Mouse (Mus musculus): ENCODE data around the gene Aknad1. TPM values are rescaled to one million over a fixed set of nuclear protein-coding genes. Genes with fewer than 3 reads are reported as not detected.

The Aknad1 gene
- polyA plus RNA-seq, 1 experiment from 2014 or later, result not detected

GRCm38 (mm10) chr3:108727776-108728175, 11.7 kb upstream of the Aknad1 start:
- H3K9ac ChIP-seq, result no peak overlapping the region
- H3K4me1 ChIP-seq (replicated peaks; ENCODE audit: control insufficient read depth, insufficient read depth, low read length), result peaks cover 3% of the 10 kb centered on the region; the same call in 1 of the 2 replicates
- H3K27ac ChIP-seq, result no peak overlapping the region
- no peaks in the 10 kb centered on the region for H3K36me3 ChIP-seq (replicated peaks; ENCODE audit: control insufficient read depth, insufficient read depth)
- H3K27me3 ChIP-seq (ENCODE audit: control insufficient read depth, insufficient read depth, low read length), result no peaks in the 10 kb centered on the region
- ATAC-seq (ENCODE audit: low FRiP score), result no peak
- DNase-seq (ENCODE audit: low spot score), result no peak
- H3K9me3 ChIP-seq (ENCODE audit: control insufficient read depth, low read length), result no peaks in the 10 kb centered on the region
- H3K4me2 ChIP-seq (replicated peaks), result no peak overlapping the region
- no peak overlapping the region for H3K4me3 ChIP-seq (replicated peaks; ENCODE audit: low read length)
- WGBS, result 98% methylated on average over 3 of the region's 3 CpGs

GRCm38 (mm10) chr3:108730316-108730715, 9.1 kb upstream of the Aknad1 start:
- H3K4me3 ChIP-seq (replicated peaks; ENCODE audit: low read length), result no peak overlapping the region
- H3K27ac ChIP-seq, result no peak overlapping the region
- no peak overlapping the region for H3K9ac ChIP-seq
- H3K4me1 ChIP-seq (replicated peaks; ENCODE audit: control insufficient read depth, insufficient read depth, low read length), result no peaks in the 10 kb centered on the region
- no peaks in the 10 kb centered on the region for H3K27me3 ChIP-seq (ENCODE audit: control insufficient read depth, insufficient read depth, low read length)
- no peaks in the 10 kb centered on the region for H3K36me3 ChIP-seq (replicated peaks; ENCODE audit: control insufficient read depth, insufficient read depth)
- H3K4me2 ChIP-seq (replicated peaks), result no peak overlapping the region
- ATAC-seq (ENCODE audit: low FRiP score) (no peak), DNase-seq (ENCODE audit: low spot score) (no peak)
- H3K9me3 ChIP-seq (ENCODE audit: control insufficient read depth, low read length), result no peaks in the 10 kb centered on the region
- 48% methylated on average over 12 of the region's 12 CpGs for WGBS

- Histone ChIP-seq H3K9ac (no peak overlapping the region), H3K4me2 (replicated peaks) (no peak overlapping the region), H3K9me3 (ENCODE audit: control insufficient read depth, low read length) (no peaks in the 10 kb centered on the region), H3K4me1 (replicated peaks; ENCODE audit: control insufficient read depth, insufficient read depth, low read length) (no peaks in the 10 kb centered on the region), H3K27me3 (ENCODE audit: control insufficient read depth, insufficient read depth, low read length) (no peaks in the 10 kb centered on the region), H3K27ac (no peak overlapping the region), H3K36me3 (replicated peaks; ENCODE audit: control insufficient read depth, insufficient read depth) (no peaks in the 10 kb centered on the region), H3K4me3 (replicated peaks; ENCODE audit: low read length) (no peak overlapping the region)
- 92% methylated on average over 3 of the region's 3 CpGs for WGBS
- ATAC-seq (ENCODE audit: low FRiP score) (no peak), DNase-seq (ENCODE audit: low spot score) (no peak)
These were observed 1.7 kb upstream of the Aknad1 start for GRCm38 (mm10) chr3:108737761-108738160.

GRCm38 (mm10) chr3:108744060-108744459, 4.6 kb downstream of the Aknad1 start:
- Histone ChIP-seq H3K4me3 (replicated peaks; ENCODE audit: low read length) (no peak overlapping the region), H3K27me3 (ENCODE audit: control insufficient read depth, insufficient read depth, low read length) (no peaks in the 10 kb centered on the region), H3K4me1 (replicated peaks; ENCODE audit: control insufficient read depth, insufficient read depth, low read length) (no peaks in the 10 kb centered on the region), H3K4me2 (replicated peaks) (no peak overlapping the region), H3K9me3 (ENCODE audit: control insufficient read depth, low read length) (no peaks in the 10 kb centered on the region), H3K27ac (no peak overlapping the region), H3K9ac (no peak overlapping the region), H3K36me3 (replicated peaks; ENCODE audit: control insufficient read depth, insufficient read depth) (no peaks in the 10 kb centered on the region)
- DNase-seq (ENCODE audit: low spot score), result no peak
- 84% methylated on average over 4 of the region's 4 CpGs for WGBS
- no peak for ATAC-seq (ENCODE audit: low FRiP score)

- H3K4me2 ChIP-seq (replicated peaks), result no peak overlapping the region
- H3K4me1 ChIP-seq (replicated peaks; ENCODE audit: control insufficient read depth, insufficient read depth, low read length), result no peaks in the 10 kb centered on the region
- no peak for DNase-seq (ENCODE audit: low spot score)
- no peak overlapping the region for H3K4me3 ChIP-seq (replicated peaks; ENCODE audit: low read length)
- H3K9me3 ChIP-seq (ENCODE audit: control insufficient read depth, low read length), result no peaks in the 10 kb centered on the region
- H3K27ac ChIP-seq, result no peak overlapping the region
- no peak overlapping the region for H3K9ac ChIP-seq
- 81% methylated on average over 6 of the region's 6 CpGs for WGBS
- H3K27me3 ChIP-seq (ENCODE audit: control insufficient read depth, insufficient read depth, low read length), result no peaks in the 10 kb centered on the region
- ATAC-seq (ENCODE audit: low FRiP score), result no peak
- H3K36me3 ChIP-seq (replicated peaks; ENCODE audit: control insufficient read depth, insufficient read depth), result no peaks in the 10 kb centered on the region
These were observed 11.6 kb downstream of the Aknad1 start for GRCm38 (mm10) chr3:108751061-108751460.

- Histone ChIP-seq H3K27me3 (ENCODE audit: control insufficient read depth, insufficient read depth, low read length) (no peaks in the 10 kb centered on the region), H3K36me3 (replicated peaks; ENCODE audit: control insufficient read depth, insufficient read depth) (no peaks in the 10 kb centered on the region), H3K9ac (no peak overlapping the region), H3K4me1 (replicated peaks; ENCODE audit: control insufficient read depth, insufficient read depth, low read length) (no peaks in the 10 kb centered on the region), H3K9me3 (ENCODE audit: control insufficient read depth, low read length) (no peaks in the 10 kb centered on the region), H3K4me3 (replicated peaks; ENCODE audit: low read length) (no peak overlapping the region), H3K27ac (no peak overlapping the region), H3K4me2 (replicated peaks) (no peak overlapping the region)
- 91% methylated on average over 6 of the region's 6 CpGs for WGBS
- ATAC-seq (ENCODE audit: low FRiP score) (no peak), DNase-seq (ENCODE audit: low spot score) (no peak)
These were observed 12.2 kb downstream of the Aknad1 start for GRCm38 (mm10) chr3:108751691-108752090.

GRCm38 (mm10) chr3:108754541-108754940, 15.1 kb downstream of the Aknad1 start:
- ATAC-seq (ENCODE audit: low FRiP score) (no peak), DNase-seq (ENCODE audit: low spot score) (no peak)
- H3K4me2 ChIP-seq (replicated peaks), result no peak overlapping the region
- H3K9me3 ChIP-seq (ENCODE audit: control insufficient read depth, low read length), result no peaks in the 10 kb centered on the region
- no peaks in the 10 kb centered on the region for H3K4me1 ChIP-seq (replicated peaks; ENCODE audit: control insufficient read depth, insufficient read depth, low read length)
- no peak overlapping the region for H3K27ac ChIP-seq
- no peaks in the 10 kb centered on the region for H3K36me3 ChIP-seq (replicated peaks; ENCODE audit: control insufficient read depth, insufficient read depth)
- H3K9ac ChIP-seq, result no peak overlapping the region
- WGBS, result 100% methylated on average over 1 of the region's 1 CpGs
- no peak overlapping the region for H3K4me3 ChIP-seq (replicated peaks; ENCODE audit: low read length)
- H3K27me3 ChIP-seq (ENCODE audit: control insufficient read depth, insufficient read depth, low read length), result no peaks in the 10 kb centered on the region

GRCm38 (mm10) chr3:108755542-108755941, 16.1 kb downstream of the Aknad1 start:
- H3K9me3 ChIP-seq (ENCODE audit: control insufficient read depth, low read length), result no peaks in the 10 kb centered on the region
- no peak for ATAC-seq (ENCODE audit: low FRiP score)
- H3K27ac ChIP-seq, result no peak overlapping the region
- no peaks in the 10 kb centered on the region for H3K4me1 ChIP-seq (replicated peaks; ENCODE audit: control insufficient read depth, insufficient read depth, low read length)
- H3K4me3 ChIP-seq (replicated peaks; ENCODE audit: low read length), result no peak overlapping the region
- no peak for DNase-seq (ENCODE audit: low spot score)
- no peak overlapping the region for H3K9ac ChIP-seq
- H3K4me2 ChIP-seq (replicated peaks), result no peak overlapping the region
- no peaks in the 10 kb centered on the region for H3K27me3 ChIP-seq (ENCODE audit: control insufficient read depth, insufficient read depth, low read length)
- WGBS, result 94% methylated on average over 2 of the region's 2 CpGs
- no peaks in the 10 kb centered on the region for H3K36me3 ChIP-seq (replicated peaks; ENCODE audit: control insufficient read depth, insufficient read depth)

- Histone ChIP-seq H3K4me1 (replicated peaks; ENCODE audit: control insufficient read depth, insufficient read depth, low read length) (no peaks in the 10 kb centered on the region), H3K36me3 (replicated peaks; ENCODE audit: control insufficient read depth, insufficient read depth) (no peaks in the 10 kb centered on the region), H3K9me3 (ENCODE audit: control insufficient read depth, low read length) (no peaks in the 10 kb centered on the region), H3K9ac (no peak overlapping the region), H3K27ac (no peak overlapping the region), H3K4me3 (replicated peaks; ENCODE audit: low read length) (no peak overlapping the region), H3K27me3 (ENCODE audit: control insufficient read depth, insufficient read depth, low read length) (no peaks in the 10 kb centered on the region), H3K4me2 (replicated peaks) (no peak overlapping the region)
- ATAC-seq (ENCODE audit: low FRiP score), result no peak
- no peak for DNase-seq (ENCODE audit: low spot score)
- WGBS, result 91% methylated on average over 1 of the region's 1 CpGs
These were observed 16.7 kb downstream of the Aknad1 start for GRCm38 (mm10) chr3:108756131-108756530.

- no peaks in the 10 kb centered on the region for H3K36me3 ChIP-seq (replicated peaks; ENCODE audit: control insufficient read depth, insufficient read depth)
- WGBS, result 81% methylated on average over 9 of the region's 9 CpGs
- H3K27me3 ChIP-seq (ENCODE audit: control insufficient read depth, insufficient read depth, low read length), result no peaks in the 10 kb centered on the region
- no peak overlapping the region for H3K4me3 ChIP-seq (replicated peaks; ENCODE audit: low read length)
- H3K9me3 ChIP-seq (ENCODE audit: control insufficient read depth, low read length), result no peaks in the 10 kb centered on the region
- no peaks in the 10 kb centered on the region for H3K4me1 ChIP-seq (replicated peaks; ENCODE audit: control insufficient read depth, insufficient read depth, low read length)
- DNase-seq (ENCODE audit: low spot score) (no peak), ATAC-seq (ENCODE audit: low FRiP score) (no peak)
- no peak overlapping the region for H3K27ac ChIP-seq
- no peak overlapping the region for H3K4me2 ChIP-seq (replicated peaks)
- no peak overlapping the region for H3K9ac ChIP-seq
These were observed 18.1 kb downstream of the Aknad1 start for GRCm38 (mm10) chr3:108757570-108757969.
